Mouse (Mus musculus) CH12.LX (cell line): ENCODE results near the gene Clpp. TPM values are rescaled to one million over a fixed set of nuclear protein-coding genes. Genes with fewer than 3 reads are reported as not detected.

Source experiments
- DNase-seq: peaks from one replicate; pipeline ENCODE4 v3.0.0-alpha.2; 2013; ENCODE audit errors: extremely low read depth
- H3K27ac ChIP-seq: 2 replicates; pipeline ENCODE4 v1.5.1; 2012; ENCODE audit warnings: low read depth, mild to moderate bottlenecking, control low read depth, moderate library complexity; ENCODE audit not compliant: insufficient read depth
- H3K27me3 ChIP-seq: replicated peaks from 2 replicates; pipeline ENCODE3; 2012; ENCODE audit warnings: inconsistent platforms
- H3K36me3 ChIP-seq, 2 experiments: replicated peaks in 1 of 2; 2 replicates each; pipeline versions ENCODE3 to v1.6.1; 2012; ENCODE audit warnings: inconsistent platforms in 1 of 2, low read length in 1 of 2, mild to moderate bottlenecking in 1 of 2, mixed read lengths in 1 of 2, moderate library complexity in 1 of 2; ENCODE audit not compliant: control insufficient read depth in 1 of 2, insufficient read depth in 1 of 2
- H3K4me1 ChIP-seq, 2 experiments: 2 replicates each; pipeline ENCODE4 v1.6.1; 2012; ENCODE audit warnings: inconsistent platforms in 1 of 2, moderate library complexity in 1 of 2; ENCODE audit not compliant: insufficient read depth in 2 of 2, control insufficient read depth in 1 of 2
- H3K4me2 ChIP-seq: 2 replicates; pipeline ENCODE4 v1.6.1; 2012; ENCODE audit warnings: low read depth, mild to moderate bottlenecking, control low read depth; ENCODE audit not compliant: poor library complexity, insufficient read depth, severe bottlenecking
- H3K4me3 ChIP-seq, 3 experiments: fragments of 150-350 bp in 1 of 3; sonication (generic) in 1 of 3; replicated peaks in 1 of 3; 2 replicates each; pipeline versions ENCODE3 to v1.5.1; 2011 to 2012; ENCODE audit warnings: low read depth in 2 of 3, low read length in 2 of 3, mild to moderate bottlenecking in 2 of 3, moderate library complexity in 2 of 3, control low read depth in 1 of 3, improper control_type of control experiment in 1 of 3, inconsistent platforms in 1 of 3, mixed read lengths in 1 of 3; ENCODE audit not compliant: poor library complexity in 1 of 3
- H3K79me2 ChIP-seq: replicated peaks from 2 replicates; pipeline ENCODE4 v1.6.1; 2012; ENCODE audit warnings: mild to moderate bottlenecking, moderate library complexity; ENCODE audit not compliant: control insufficient read depth, poor library complexity, insufficient read depth, severe bottlenecking; ENCODE audit errors: extremely low read depth
- H3K9ac ChIP-seq: 2 replicates; pipeline ENCODE4 v1.6.1; 2012; ENCODE audit warnings: low read depth, mild to moderate bottlenecking, control low read depth, moderate library complexity; ENCODE audit not compliant: insufficient read depth
- H3K9me3 ChIP-seq: replicated peaks from 2 replicates; pipeline ENCODE3; 2012; ENCODE audit warnings: low read length, inconsistent platforms, mixed read lengths
- BHLHE40 ChIP-seq: IDR thresholded peaks from 2 replicates; pipeline ENCODE4 v1.6.1; 2011; ENCODE audit warnings: mild to moderate bottlenecking, low read depth, low read length, improper control_type of control experiment
- CHD2 ChIP-seq: IDR thresholded peaks from 2 replicates; pipeline ENCODE4 v1.6.1; 2011; ENCODE audit warnings: low read length, improper control_type of control experiment
- CTCF ChIP-seq, 2 experiments: IDR thresholded peaks in 1 of 2; conservative IDR thresholded peaks in 1 of 2; 2 replicates each; pipeline ENCODE4 v1.5.1; 2011 to 2012; ENCODE audit warnings: low read depth in 2 of 2, low read length in 2 of 2, improper control_type of control experiment in 1 of 2, inconsistent platforms in 1 of 2, mild to moderate bottlenecking in 1 of 2, moderate library complexity in 1 of 2
- ELF1 ChIP-seq: IDR thresholded peaks from 2 replicates; pipeline ENCODE4 v1.6.1; 2014; ENCODE audit warnings: low read depth, mild to moderate bottlenecking, inconsistent platforms, low read length, improper control_type of control experiment
- EP300 ChIP-seq: IDR thresholded peaks from 2 replicates; pipeline ENCODE4 v1.6.1; 2011; ENCODE audit warnings: low read length, improper control_type of control experiment
- ETS1 ChIP-seq: conservative IDR thresholded peaks from 2 replicates; pipeline ENCODE4 v1.6.1; 2012; ENCODE audit warnings: low read depth, mild to moderate bottlenecking, inconsistent platforms, low read length, improper control_type of control experiment, moderate library complexity
- GABPA ChIP-seq: IDR thresholded peaks from 2 replicates; pipeline ENCODE4 v1.6.1; 2012; ENCODE audit warnings: low read depth, low read length, improper control_type of control experiment, inconsistent platforms; ENCODE audit not compliant: insufficient replicate concordance
- IRF4 ChIP-seq: IDR thresholded peaks from 2 replicates; pipeline ENCODE4 v1.6.1; 2014; ENCODE audit warnings: low read depth, mild to moderate bottlenecking, inconsistent platforms, low read length, improper control_type of control experiment
- JUND ChIP-seq: conservative IDR thresholded peaks from 2 replicates; pipeline ENCODE4 v1.6.1; 2011; ENCODE audit warnings: low read depth, low read length, improper control_type of control experiment
- MAX ChIP-seq: IDR thresholded peaks from 2 replicates; pipeline ENCODE4 v1.6.1; 2011; ENCODE audit warnings: low read length, improper control_type of control experiment
- MXI1 ChIP-seq: IDR thresholded peaks from 2 replicates; pipeline ENCODE4 v1.6.1; 2011; ENCODE audit warnings: mild to moderate bottlenecking, low read depth, low read length, improper control_type of control experiment
- MYC ChIP-seq: IDR thresholded peaks from 2 replicates; pipeline ENCODE4 v1.6.1; 2011; ENCODE audit warnings: low read depth, mild to moderate bottlenecking, improper control_type of control experiment, low read length
- POLR2A ChIP-seq: IDR thresholded peaks from 2 replicates; pipeline ENCODE4 v1.6.1; 2011; ENCODE audit warnings: low read depth, mild to moderate bottlenecking, improper control_type of control experiment, low read length
- SMC3 ChIP-seq: IDR thresholded peaks from 2 replicates; pipeline ENCODE4 v1.6.1; 2011; ENCODE audit warnings: low read depth, low read length, improper control_type of control experiment
- TCF12 ChIP-seq: IDR thresholded peaks from 2 replicates; pipeline ENCODE4 v1.6.1; 2014; ENCODE audit warnings: low read depth, mild to moderate bottlenecking, inconsistent platforms, low read length, improper control_type of control experiment
- USF2 ChIP-seq: conservative IDR thresholded peaks from 2 replicates; pipeline ENCODE4 v1.6.1; 2011; ENCODE audit warnings: low read depth, low read length, improper control_type of control experiment
- ZC3H11A ChIP-seq: IDR thresholded peaks from 2 replicates; pipeline ENCODE4 v1.6.1; 2012; ENCODE audit warnings: low read depth, mild to moderate bottlenecking, inconsistent platforms, low read length, improper control_type of control experiment
- ZKSCAN1 ChIP-seq: IDR thresholded peaks from 2 replicates; pipeline ENCODE4 v1.6.1; 2012; ENCODE audit warnings: low read depth, inconsistent platforms, low read length, improper control_type of control experiment, borderline replicate concordance
- ZMIZ1 ChIP-seq: IDR thresholded peaks from 2 replicates; pipeline ENCODE4 v1.6.1; 2012; ENCODE audit warnings: low read depth, mild to moderate bottlenecking, inconsistent platforms, low read length, improper control_type of control experiment
- dilution Hi-C: fragments of 300-500 bp; cut with MboI; formaldehyde crosslinking; loops from 2 replicates; pipeline ENCODE4 v1.14.3; 2020; ENCODE audit warnings: low sequenced_read_pairs; ENCODE audit not compliant: extremely low pct_unique_long_range_greater_than_20kb, extremely low pct_ligation_motif_present
- in situ Hi-C: fragments of 300-500 bp; cut with MboI; formaldehyde crosslinking; loops from 3 replicates; pipeline ENCODE4 v1.14.3; 2019; ENCODE audit warnings: low sequenced_read_pairs, low pct_ligation_motif_present, low pct_unique_long_range_greater_than_20kb, mixed read lengths
- polyA plus RNA-seq: library from polyadenylated mRNA; unstranded; fragments of >175 nt; gene quantifications from 2 replicates; pipeline ENCODE4 v1.2.1, GENCODE M21; 2012; ENCODE audit warnings: low read depth; ENCODE audit not compliant: insufficient read length
- total RNA-seq, 2 experiments: library from RNA; depleted of rRNA; stranded (reverse); fragments of 300-350 nt in 1 of 2; fragments of >200 nt in 1 of 2; gene quantifications; 2 replicates each; pipeline ENCODE4 v1.2.3; 2012 to 2014

The Clpp gene
- total and polyA plus RNA-seq, 3 experiments = 114 to 166 (median 117) TPM

DNA sequence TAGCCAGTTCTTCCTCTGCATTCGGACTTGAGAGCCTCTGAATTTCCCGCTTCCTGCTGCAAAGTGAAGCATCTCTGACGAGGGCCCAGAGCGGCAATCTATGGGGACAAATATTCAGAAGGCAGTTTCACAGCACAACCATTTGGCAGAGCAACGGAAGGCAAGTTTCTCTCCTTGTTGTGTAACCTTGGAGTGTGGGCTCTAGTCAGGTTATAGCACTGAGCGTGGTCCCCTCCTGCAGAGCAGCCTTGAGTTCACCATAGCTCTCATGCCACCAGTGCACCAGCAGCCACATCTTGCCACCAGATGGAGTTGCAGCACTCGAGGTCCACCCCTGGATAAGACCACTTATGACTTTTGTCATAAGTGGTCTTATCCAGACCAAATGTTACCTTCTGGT is 1.7 kb upstream of the Clpp start:
- TF ChIP-seq ZKSCAN1 (no peak), CTCF (conservative IDR thresholded peaks at IDR 0.05 in 1 of 2, IDR thresholded peaks at IDR 0.05 in 1 of 2; ENCODE audit: low read depth in 2 of 2, low read length in 2 of 2) (peak in 1 of 2 experiments; percentile 33; a peak in 2 of 4 replicates), SMC3 (peak; percentile 12; the same call in 1 of the 2 replicates), POLR2A (no peak)
- in situ Hi-C loops = no loop called here
- no peak overlapping the region for H3K9ac ChIP-seq
- peaks cover 23% of the 10 kb centered on the region for H3K79me2 ChIP-seq
- H3K4me2 ChIP-seq = no peak overlapping the region
- no peak overlapping the region for H3K4me3 ChIP-seq
- H3K36me3 ChIP-seq = peaks cover 13 to 20% of the 10 kb centered on the region in 2 experiments
- H3K27ac ChIP-seq = no peak overlapping the region
- H3K4me1 ChIP-seq = peaks cover 7 to 19% of the 10 kb centered on the region in 2 experiments; a peak in 3 of 4 replicates
- DNase-seq = no peak
- no peaks in the 10 kb centered on the region for H3K9me3 ChIP-seq
- no peaks in the 10 kb centered on the region for H3K27me3 ChIP-seq
- dilution Hi-C loops = no loop called here

DNA sequence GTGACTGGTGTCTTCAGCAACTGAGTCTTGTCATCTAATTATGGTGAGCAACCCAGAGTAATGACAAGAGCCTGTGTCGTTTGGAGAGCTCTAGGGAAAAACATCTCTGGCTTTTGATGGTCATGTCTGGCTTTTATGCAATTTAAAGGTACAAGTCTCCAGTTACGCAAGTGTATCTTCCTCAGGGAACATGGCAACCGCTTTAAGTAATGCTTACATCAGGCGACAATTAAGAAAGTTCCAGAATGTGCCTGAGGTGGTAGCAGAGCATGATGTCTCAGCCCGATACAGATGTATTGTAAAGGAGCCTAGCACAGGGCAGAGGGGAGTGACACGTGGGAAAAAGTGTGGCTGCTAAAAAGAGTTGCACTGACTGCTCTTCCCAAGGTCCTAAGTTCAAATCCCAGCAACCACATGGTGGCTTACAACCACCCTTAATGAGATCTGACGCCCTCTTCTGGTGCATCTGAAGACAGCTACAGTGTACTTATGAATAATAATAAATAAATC is 1.1 kb upstream of the Clpp start:
- Histone ChIP-seq H3K36me3 (peaks cover 19 to 26% of the 10 kb centered on the region in 2 experiments), H3K4me2 (no peak overlapping the region), H3K4me1 (peaks cover 7 to 19% of the 10 kb centered on the region in 2 experiments; a peak in 3 of 4 replicates), H3K9ac (no peak overlapping the region)
- TF ChIP-seq MYC = no peak
- TF ChIP-seq CHD2 = no peak
- TF ChIP-seq CTCF (conservative IDR thresholded peaks at IDR 0.05 in 1 of 2, IDR thresholded peaks at IDR 0.05 in 1 of 2; ENCODE audit: low read depth in 2 of 2, low read length in 2 of 2) = no peak
- no peak for TF ChIP-seq ZC3H11A
- TF ChIP-seq ETS1 = no peak
- TF ChIP-seq IRF4 = no peak
- no peak for TF ChIP-seq USF2
- no peak for TF ChIP-seq ELF1
- TF ChIP-seq TCF12 = no peak
- TF ChIP-seq, all 38 proteins: peak for 0
- no peak overlapping the region for H3K4me3 ChIP-seq
- no peaks in the 10 kb centered on the region for H3K27me3 ChIP-seq
- peaks cover 23% of the 10 kb centered on the region for H3K79me2 ChIP-seq
- no peaks in the 10 kb centered on the region for H3K9me3 ChIP-seq
- no peak overlapping the region for H3K27ac ChIP-seq
- DNase-seq = no peak
- in situ Hi-C loops (no loop called here), dilution Hi-C loops (no loop called here)

DNA sequence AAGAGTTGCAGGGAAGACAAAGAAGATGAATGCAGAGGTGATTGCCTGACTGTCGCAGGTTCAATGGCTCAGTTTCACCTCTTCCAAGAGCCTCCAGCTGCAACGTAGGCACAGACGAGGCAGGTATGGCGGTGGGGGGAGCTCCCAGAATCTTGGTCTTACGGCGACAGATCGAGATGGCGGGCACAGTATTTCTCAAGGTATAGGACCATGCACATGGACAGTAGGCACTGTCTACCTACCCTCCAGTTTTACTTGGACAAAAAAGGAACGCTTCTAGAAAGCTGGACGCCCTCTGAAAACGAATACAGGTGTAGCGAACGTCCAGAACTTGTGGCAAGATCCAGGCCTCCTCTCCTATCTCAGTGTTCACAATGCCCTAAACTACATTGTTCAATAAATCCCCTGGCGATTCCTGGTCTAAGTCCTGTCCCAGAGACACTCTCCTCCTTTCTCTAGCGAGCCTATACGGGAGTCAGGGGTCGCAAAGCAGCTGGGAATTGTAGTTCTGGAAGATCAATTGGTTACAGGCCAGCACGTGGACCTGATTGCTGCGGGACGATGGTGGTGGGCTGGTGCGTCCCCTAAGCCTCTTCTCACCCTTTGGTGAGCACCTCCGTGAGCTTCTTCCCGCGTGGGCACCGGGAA is 514 bp upstream of the Clpp start:
- TF ChIP-seq MXI1 = peak; percentile 96; the same call in 1 of the 2 replicates
- peak; percentile 94 for TF ChIP-seq MAX
- TF ChIP-seq ZMIZ1 = no peak
- peak; percentile 87 for TF ChIP-seq MYC
- TF ChIP-seq EP300 = 0 out of 2 replicates have a peak, but pooled peaks have one; percentile 11
- no peak for TF ChIP-seq JUND
- TF ChIP-seq BHLHE40 = peak; percentile 45; the same call in 1 of the 2 replicates
- no peak for TF ChIP-seq GABPA
- Histone ChIP-seq H3K9me3 (no peaks in the 10 kb centered on the region), H3K9ac (peak overlapping the region; percentile 62), H3K36me3 (peaks cover 24 to 30% of the 10 kb centered on the region in 2 experiments), H3K4me2 (peak overlapping the region; percentile 87), H3K4me1 (peaks cover 7 to 19% of the 10 kb centered on the region in 2 experiments; a peak in 3 of 4 replicates), H3K4me3 (peak overlapping the region; percentile 70 to 92 (median 92)), H3K79me2 (peaks cover 23% of the 10 kb centered on the region), H3K27ac (no peak overlapping the region), H3K27me3 (no peaks in the 10 kb centered on the region)
- dilution Hi-C loops = no loop called here
- in situ Hi-C loops = loop anchor here (10.0 kb wide), 2 partner anchors 215 to 345 kb away; no protein-coding TSS in a partner anchor
- DNase-seq = peak; percentile 74
